ENCODE assay signal across 8 mouse cellular contexts in genomic region chr11:76469311-76469998, GRCm38 (mm10).
DNase-seq lines count a peak whose midpoint lies in the region; ATAC-seq and TF ChIP-seq lines count a peak whose summit lies in the region.

No protein-coding gene starts in this region.

- peak; percentile 29; the same call in 1 of the 2 replicates for TF ChIP-seq CTCF in hindbrain, postnatal 0 days (IDR thresholded peaks at IDR 0.05; ENCODE audit: low read depth)

- no peaks in the 10 kb centered on the region for H3K9me3 ChIP-seq in hindbrain, postnatal 0 days (ENCODE audit: low read length)
- H3K9me3 ChIP-seq in stomach, embryonic 15.5 days = no peaks in the 10 kb centered on the region

- peak overlapping the region; percentile 79 for H3K27ac ChIP-seq in hindbrain, postnatal 0 days
- H3K27ac ChIP-seq in stomach, embryonic 15.5 days = peak overlapping the region; percentile 16; the same call in 1 of the 2 replicates

- no peaks in the 10 kb centered on the region for H3K36me3 ChIP-seq in hindbrain, postnatal 0 days (ENCODE audit: insufficient read depth, low read length)
- no peaks in the 10 kb centered on the region for H3K36me3 ChIP-seq in stomach, embryonic 15.5 days

- 24% methylated on average over 11 of the region's 11 CpGs for WGBS in hindbrain, postnatal 0 days
- 59% methylated on average over 11 of the region's 11 CpGs for WGBS in stomach, embryonic 15.5 days

- ATAC-seq in frontal cortex, adult (ENCODE audit: low TSS enrichment) = peak; percentile 21; the same call in 1 of the 2 replicates
- peak; percentile 24; the same call in 1 of the 2 replicates for ATAC-seq in hindbrain, postnatal 0 days
- no peak; the same call in 1 of the 2 replicates for ATAC-seq in stomach, embryonic 15.5 days (ENCODE audit: insufficient read depth, low FRiP score, low read depth)
- no peak for ATAC-seq in megakaryocyte, adult 5-6 weeks (ENCODE audit: poor library complexity, severe bottlenecking)

- H3K27me3 ChIP-seq in hindbrain, postnatal 0 days (ENCODE audit: insufficient read depth, low read length) = no peaks in the 10 kb centered on the region
- no peaks in the 10 kb centered on the region for H3K27me3 ChIP-seq in stomach, embryonic 15.5 days (replicated peaks)

- H3K4me3 ChIP-seq in hindbrain, postnatal 0 days (ENCODE audit: low read length) = no peak overlapping the region
- H3K4me3 ChIP-seq in stomach, embryonic 15.5 days (replicated peaks) = no peak overlapping the region

- H3K4me1 ChIP-seq in hindbrain, postnatal 0 days (ENCODE audit: insufficient read depth, low read length) = peaks cover 51% of the 10 kb centered on the region
- H3K4me1 ChIP-seq in stomach, embryonic 15.5 days = peaks cover 37% of the 10 kb centered on the region

- DNase-seq in frontal cortex, postnatal 25 days (ENCODE audit: low spot score in 2 of 2) = no peak
- DNase-seq in right cerebral cortex, adult 18-20 months = peak; percentile 37
- no peak for DNase-seq in right cerebral cortex, postnatal 25 days
- DNase-seq in hindbrain, postnatal 0 days (ENCODE audit: low spot score) = peak; percentile 88
- no peak for DNase-seq in cerebellum, adult 8-10 months

- 0 out of 2 replicates have a peak overlapping the region, but pooled peaks have one; percentile 24 for H3K9ac ChIP-seq in hindbrain, postnatal 0 days (replicated peaks; ENCODE audit: low read length)
- H3K9ac ChIP-seq in stomach, embryonic 15.5 days = no peak overlapping the region

- 0 out of 2 replicates have a peak overlapping the region, but pooled peaks have one; percentile 16 for H3K4me2 ChIP-seq in hindbrain, postnatal 0 days (ENCODE audit: low read depth, low read length)
- H3K4me2 ChIP-seq in stomach, embryonic 15.5 days = no peak overlapping the region

Comparison
In these comparisons a context has a peak if more than half of its experiments do, and no peak if none do; other contexts are left out.
1. DNase-seq: peak in right cerebral cortex, adult 18-20 months (single experiment) and hindbrain, postnatal 0 days (single experiment); none in frontal cortex, postnatal 25 days (0 of 2), right cerebral cortex, postnatal 25 days (single experiment) and cerebellum, adult 8-10 months (single experiment).
2. ATAC-seq: peak in frontal cortex, adult (single experiment) and hindbrain, postnatal 0 days (single experiment); none in stomach, embryonic 15.5 days (single experiment) and megakaryocyte, adult 5-6 weeks (single experiment).